Mouse (Mus musculus) spleen, adult 2 months (tissue): ENCODE measurements at regions not wholly inside any gene's neighbourhood (a gene's known extent, or its start where the extent isn't known, plus 50 kb on each side); places are given as distances from the start of the nearest gene placed in this dataset.

Experiments used
- DNase-seq, 2 experiments: peaks; one replicate each; pipeline versions ENCODE4 v3.0.0 to v3.0.0-alpha.2; 2012 to 2021; ENCODE audit warnings: low spot score in 2 of 2, low read depth in 1 of 2
- H3K27ac ChIP-seq: fragments of 200-500 bp; 2 replicates; pipeline ENCODE4 v1.5.1; 2012; ENCODE audit warnings: low read length, inconsistent platforms; ENCODE audit not compliant: insufficient read depth
- H3K27me3 ChIP-seq: fragments of 200-500 bp; 2 replicates; pipeline ENCODE4 v1.6.1; 2012; ENCODE audit warnings: mild to moderate bottlenecking, moderate library complexity, low read length, inconsistent platforms; ENCODE audit not compliant: control insufficient read depth, insufficient read depth
- H3K36me3 ChIP-seq: fragments of 200-500 bp; 2 replicates; pipeline ENCODE4 v1.6.1; 2012; ENCODE audit warnings: mild to moderate bottlenecking, low read length, inconsistent platforms; ENCODE audit not compliant: control insufficient read depth, insufficient read depth
- H3K4me1 ChIP-seq: fragments of 200-500 bp; 2 replicates; pipeline ENCODE4 v1.6.1; 2011; ENCODE audit warnings: inconsistent platforms; ENCODE audit not compliant: control insufficient read depth, insufficient read depth, insufficient read length
- H3K4me3 ChIP-seq: fragments of 200-500 bp; 2 replicates; pipeline ENCODE4 v1.5.1; 2011; ENCODE audit warnings: mild to moderate bottlenecking, inconsistent platforms; ENCODE audit not compliant: insufficient read depth, insufficient read length; ENCODE audit errors: extremely low read depth
- CTCF ChIP-seq: fragments of 200-500 bp; IDR thresholded peaks from 2 replicates; pipeline ENCODE4 v1.5.1; 2011; ENCODE audit warnings: mild to moderate bottlenecking, inconsistent platforms; ENCODE audit not compliant: insufficient read depth, insufficient read length, insufficient replicate concordance; ENCODE audit errors: extremely low read depth
- POLR2A ChIP-seq: fragments of 200-500 bp; IDR thresholded peaks from 2 replicates; pipeline ENCODE4 v1.6.1; 2011; ENCODE audit warnings: low read depth, low read length, inconsistent platforms
- WGBS: fragments of 180-500 bp; shearing (Covaris S2); methylation state at CpG from one replicate; pipeline ENCODE4 v1.1.7; 2018; 5-methylcytosine and 5-hydroxymethylcytosine counted together

GRCm38 (mm10) chr3:14993936-14994335, 107.9 kb downstream of the Car2 start:
- no peaks in the 10 kb centered on the region for H3K27me3 ChIP-seq
- H3K4me3 ChIP-seq, result no peak overlapping the region
- H3K4me1 ChIP-seq, result no peaks in the 10 kb centered on the region; the same call in 1 of the 2 replicates
- DNase-seq, result no peak
- no peaks in the 10 kb centered on the region for H3K36me3 ChIP-seq
- TF ChIP-seq POLR2A, result no peak
- TF ChIP-seq CTCF, result no peak
- 82% methylated on average over 2 of the region's 2 CpGs for WGBS
- H3K27ac ChIP-seq, result no peak overlapping the region

- no peak for DNase-seq
- Histone ChIP-seq H3K27ac (no peak overlapping the region), H3K36me3 (no peaks in the 10 kb centered on the region), H3K4me3 (no peak overlapping the region), H3K4me1 (no peaks in the 10 kb centered on the region), H3K27me3 (no peaks in the 10 kb centered on the region)
- TF ChIP-seq CTCF (no peak), POLR2A (no peak)
- WGBS, result 78% methylated on average over 3 of the region's 3 CpGs
Measured at GRCm38 (mm10) chr3:14997241-14997640, 111.2 kb downstream of the Car2 start.

GRCm38 (mm10) chr3:14998521-14998920, 112.4 kb downstream of the Car2 start:
- Histone ChIP-seq H3K27me3 (no peaks in the 10 kb centered on the region), H3K4me1 (no peaks in the 10 kb centered on the region), H3K27ac (no peak overlapping the region), H3K4me3 (no peak overlapping the region), H3K36me3 (no peaks in the 10 kb centered on the region)
- WGBS, result 72% methylated on average over 2 of the region's 2 CpGs
- DNase-seq, result no peak
- no peak for TF ChIP-seq POLR2A
- TF ChIP-seq CTCF, result no peak

DNA sequence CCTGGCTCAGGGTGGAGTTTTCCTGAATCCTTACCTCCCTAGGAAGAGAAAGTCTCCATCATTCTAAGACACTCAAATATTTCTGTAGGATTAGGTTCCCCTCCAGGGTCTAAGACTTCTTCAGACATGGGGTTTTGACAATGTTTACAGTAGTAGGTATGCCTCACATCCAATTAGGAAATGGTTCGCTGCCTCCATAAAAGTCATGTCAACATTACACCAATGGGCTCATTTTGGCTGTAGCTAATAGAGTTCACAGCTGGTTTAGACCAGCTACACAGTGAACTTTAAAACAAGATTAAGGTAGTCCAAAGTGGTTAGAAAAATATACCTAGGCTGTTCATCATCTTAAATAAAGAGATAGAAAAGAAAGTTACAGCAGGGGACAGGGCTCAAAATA, 113.3 kb downstream of the Car2 start:
- WGBS, result 91% methylated on average over 1 of the region's 1 CpGs
- Histone ChIP-seq H3K4me3 (no peak overlapping the region), H3K4me1 (no peaks in the 10 kb centered on the region), H3K27ac (no peak overlapping the region), H3K27me3 (no peaks in the 10 kb centered on the region), H3K36me3 (no peaks in the 10 kb centered on the region)
- no peak for DNase-seq
- TF ChIP-seq POLR2A (no peak), CTCF (no peak)

GRCm38 (mm10) chr3:14999914-15000313, 113.8 kb downstream of the Car2 start:
- H3K27ac ChIP-seq, result no peak overlapping the region
- H3K4me3 ChIP-seq, result no peak overlapping the region
- no peaks in the 10 kb centered on the region for H3K27me3 ChIP-seq
- H3K4me1 ChIP-seq, result no peaks in the 10 kb centered on the region
- no peak for DNase-seq
- TF ChIP-seq POLR2A, result no peak
- no peak for TF ChIP-seq CTCF
- no peaks in the 10 kb centered on the region for H3K36me3 ChIP-seq

- TF ChIP-seq CTCF (no peak), POLR2A (no peak)
- 86% methylated on average over 3 of the region's 3 CpGs for WGBS
Measured at GRCm38 (mm10) chr3:15000657-15001056, 114.6 kb downstream of the Car2 start.

DNA sequence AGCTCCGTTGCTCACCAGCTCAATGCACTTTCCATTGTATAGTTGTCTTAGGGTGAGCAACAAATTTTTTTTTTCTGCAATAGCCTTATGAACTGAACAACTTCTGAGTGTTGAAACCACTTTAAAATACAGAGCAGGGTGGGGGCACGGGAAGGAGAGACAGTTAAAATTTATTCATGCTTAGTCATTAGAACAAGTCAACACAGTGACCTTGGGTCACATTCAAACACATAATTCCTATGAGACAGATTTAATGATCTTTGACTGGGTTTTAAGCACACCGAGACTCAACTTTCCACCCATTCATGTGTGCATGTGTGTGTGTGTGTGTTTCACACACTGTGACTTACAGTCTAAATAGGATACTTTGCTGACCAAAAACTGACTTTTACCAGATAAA, 121.7 kb downstream of the Car2 start:
- TF ChIP-seq POLR2A, result no peak
- TF ChIP-seq CTCF, result no peak
- DNase-seq, result no peak
- H3K27ac ChIP-seq, result no peak overlapping the region
- H3K4me3 ChIP-seq, result no peak overlapping the region
- WGBS, result 88% methylated on average over 3 of the region's 3 CpGs
- no peaks in the 10 kb centered on the region for H3K4me1 ChIP-seq
- H3K36me3 ChIP-seq, result no peaks in the 10 kb centered on the region
- H3K27me3 ChIP-seq, result no peaks in the 10 kb centered on the region

More at GRCm38 (mm10) chr3:15000657-15001056, 114.6 kb downstream of the Car2 start:
- Histone ChIP-seq H3K4me1 (no peaks in the 10 kb centered on the region), H3K27ac (no peak overlapping the region), H3K36me3 (no peaks in the 10 kb centered on the region), H3K27me3 (no peaks in the 10 kb centered on the region), H3K4me3 (no peak overlapping the region)
- DNase-seq, result no peak
